Mouse (Mus musculus) embryonic facial prominence, embryonic 14.5 days (tissue): Measurements from ENCODE around the gene Glod4. TPM values are rescaled to one million over a fixed set of nuclear protein-coding genes. Genes with fewer than 3 reads are reported as not detected.

Source experiments
- ATAC-seq: fragments of 200-750 bp; cut with Nextera tagmentation; 2 replicates; pipeline ENCODE4 v1.8.0; 2017; ENCODE audit warnings: low read depth, moderate number of reproducible peaks, moderate TSS enrichment
- DNase-seq: peaks from one replicate; pipeline ENCODE4 v3.0.0-alpha.2; 2015; ENCODE audit warnings: low spot score
- H3K27ac ChIP-seq: fragments of 300-500 bp; sonication (generic); replicated peaks from 2 replicates; pipeline ENCODE4 v1.5.1; 2014; ENCODE audit warnings: low read depth, mild to moderate bottlenecking, low read length, moderate library complexity
- H3K27me3 ChIP-seq: fragments of 300-500 bp; sonication (generic); replicated peaks from 2 replicates; pipeline ENCODE4 v1.6.1; 2014; ENCODE audit warnings: low read length; ENCODE audit not compliant: control insufficient read depth, insufficient read depth
- H3K36me3 ChIP-seq: fragments of 300-500 bp; sonication (generic); 2 replicates; pipeline ENCODE4 v1.6.1; 2014; ENCODE audit warnings: low read length, mixed read lengths; ENCODE audit not compliant: control insufficient read depth, insufficient read depth
- H3K4me1 ChIP-seq: fragments of 300-500 bp; sonication (generic); 2 replicates; pipeline ENCODE4 v1.6.1; 2014; ENCODE audit warnings: antibody characterized with exemption, low read length; ENCODE audit not compliant: control insufficient read depth, insufficient read depth
- H3K4me2 ChIP-seq: fragments of 300-500 bp; sonication (generic); 2 replicates; pipeline ENCODE4 v1.6.1; 2014; ENCODE audit warnings: low read depth, mild to moderate bottlenecking, low read length, moderate library complexity, mixed read lengths
- H3K4me3 ChIP-seq: fragments of 300-500 bp; sonication (generic); 2 replicates; pipeline ENCODE4 v1.5.1; 2014; ENCODE audit warnings: low read depth, mild to moderate bottlenecking, low read length
- H3K9ac ChIP-seq: fragments of 300-500 bp; sonication (generic); 2 replicates; pipeline ENCODE4 v1.6.1; 2014; ENCODE audit warnings: low read depth, mild to moderate bottlenecking, low read length, moderate library complexity, mixed read lengths
- H3K9me3 ChIP-seq: fragments of 300-500 bp; sonication (generic); 2 replicates; pipeline ENCODE4 v1.6.1; 2016; ENCODE audit warnings: low read length; ENCODE audit not compliant: control insufficient read depth
- WGBS: fragments of 180-500 bp; shearing (Covaris S2); extraction: QIAGEN DNeasy Blood & Tissue Kit; methylation state at CpG from one replicate; pipeline ENCODE4 v1.1.7; 2014; 5-methylcytosine and 5-hydroxymethylcytosine counted together
- polyA plus RNA-seq: library from polyadenylated mRNA; unstranded; fragments of >200 nt; fragmentation: Nextera tagmentation; extraction: Ambion mirVana; gene quantifications from 2 replicates; pipeline ENCODE4 v1.2.1, GENCODE M21; 2014

The Glod4 gene
- polyA plus RNA-seq, 1 experiment from 2014 or later, result 129 TPM

DNA sequence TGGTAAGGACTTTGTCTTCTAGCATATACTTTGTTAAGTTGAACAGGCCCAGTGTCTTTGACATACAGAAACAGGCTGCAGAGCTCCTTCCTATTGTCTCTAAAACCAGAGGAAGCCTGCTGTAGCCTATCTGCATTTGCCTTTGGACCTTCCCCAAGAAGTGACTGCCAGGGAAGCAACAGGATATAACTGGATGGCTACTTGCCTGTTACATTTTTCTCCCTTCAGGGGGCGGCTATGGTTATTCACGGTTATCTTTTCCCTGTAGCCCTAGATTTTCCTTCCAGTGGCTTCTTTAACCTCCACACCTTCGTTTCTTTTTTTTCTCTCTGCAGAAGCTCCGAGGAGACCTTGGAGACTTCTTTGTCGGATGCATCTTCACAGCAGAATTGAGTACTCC, 36.7 kb downstream of the Glod4 start:
- 86% methylated on average over 5 of the region's 5 CpGs for WGBS
- H3K27me3 ChIP-seq, result no peaks in the 10 kb centered on the region
- H3K9me3 ChIP-seq, result no peaks in the 10 kb centered on the region
- no peak for DNase-seq
- peaks cover 53% of the 10 kb centered on the region for H3K36me3 ChIP-seq
- peaks cover 7% of the 10 kb centered on the region; the same call in 1 of the 2 replicates for H3K4me1 ChIP-seq
- no peak for ATAC-seq
- H3K9ac ChIP-seq, result no peak overlapping the region
- no peak overlapping the region for H3K4me3 ChIP-seq
- H3K4me2 ChIP-seq, result no peak overlapping the region
- H3K27ac ChIP-seq, result no peak overlapping the region

DNA sequence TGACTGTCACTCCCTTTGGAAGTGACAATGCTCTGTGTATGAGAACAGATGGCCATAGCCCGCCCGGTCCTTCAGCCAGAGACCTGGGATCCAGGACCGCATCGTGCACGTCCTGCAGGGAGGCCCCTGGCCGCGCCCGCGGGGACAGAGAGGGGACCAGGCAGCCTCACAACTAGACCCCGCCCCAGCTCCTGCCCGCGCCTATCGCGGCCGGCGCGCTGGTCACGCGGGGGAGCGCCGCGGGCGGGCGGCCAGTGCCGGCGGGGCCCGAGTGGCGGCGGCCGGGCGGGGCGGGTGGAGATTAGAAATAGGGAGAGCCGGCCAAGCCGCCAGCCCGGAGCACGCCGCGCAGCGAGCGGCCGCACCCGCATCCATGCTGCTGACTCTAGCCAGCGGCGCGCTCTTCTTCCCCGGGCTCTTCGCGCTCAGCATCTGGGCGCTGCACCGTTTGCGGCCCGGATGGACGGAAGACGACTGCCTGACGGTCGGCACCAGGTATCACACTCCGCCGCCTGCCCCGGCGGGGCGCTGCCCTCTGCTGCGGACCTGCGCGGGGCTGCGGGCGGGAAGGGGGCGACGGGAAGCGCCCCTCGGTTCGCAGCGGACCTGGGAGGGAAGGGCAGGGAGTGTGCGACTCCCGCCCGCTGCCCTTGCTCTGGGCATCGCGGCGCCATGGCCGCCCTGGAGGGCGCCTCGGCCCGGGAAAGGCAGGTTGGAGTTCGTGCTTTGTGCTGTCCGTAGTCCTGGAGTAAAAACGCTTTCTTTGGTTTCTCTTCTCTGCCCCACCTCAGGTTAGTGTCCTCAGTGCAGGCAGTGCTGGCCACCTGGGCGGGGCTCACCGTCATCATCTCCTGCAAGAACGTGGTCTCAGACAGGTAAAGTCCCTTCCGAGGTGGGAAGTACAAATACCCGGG, 41.5 kb downstream of the Glod4 start:
- peak overlapping the region; percentile 82 for H3K9ac ChIP-seq
- ATAC-seq, result peak; percentile 98

DNA sequence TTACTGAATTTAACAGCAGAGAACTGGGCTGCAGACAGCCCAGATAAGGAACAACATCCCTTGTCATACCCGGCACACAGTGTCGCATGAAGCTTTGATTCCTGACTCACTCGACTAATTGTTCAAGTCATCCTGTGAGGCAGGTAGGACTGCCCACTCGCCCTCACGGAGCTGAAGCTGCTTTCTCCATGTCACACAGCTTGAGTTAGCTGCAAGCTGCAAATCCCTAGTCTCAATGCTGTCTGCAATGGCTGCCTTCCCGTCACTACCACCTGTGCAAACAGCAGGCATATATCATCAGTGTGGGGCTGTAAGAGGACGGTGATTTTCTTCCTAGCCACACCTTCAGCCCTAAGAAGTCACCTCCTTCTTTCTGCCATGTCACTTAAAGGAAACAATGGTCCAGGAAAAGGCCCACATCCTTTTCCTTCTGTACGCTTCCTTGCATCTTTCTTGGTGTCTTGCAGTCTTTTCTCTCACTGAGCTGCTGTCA, 46.5 kb downstream of the Glod4 start:
- H3K4me3 ChIP-seq, result no peak overlapping the region
- 55% methylated on average over 8 of the region's 8 CpGs for WGBS
- no peak for ATAC-seq
- no peak overlapping the region for H3K4me2 ChIP-seq
- H3K4me1 ChIP-seq, result no peaks in the 10 kb centered on the region
- H3K36me3 ChIP-seq, result no peaks in the 10 kb centered on the region
- H3K27ac ChIP-seq, result no peak overlapping the region
- no peak for DNase-seq
- no peak overlapping the region for H3K9ac ChIP-seq
- H3K9me3 ChIP-seq, result no peaks in the 10 kb centered on the region
- H3K27me3 ChIP-seq, result no peaks in the 10 kb centered on the region

More for the DNA sequence above, 41.5 kb downstream of the Glod4 start:
- WGBS, result under 1% methylated on average over 24 of the region's 90 CpGs
- Histone ChIP-seq H3K4me3 (peak overlapping the region; percentile 89), H3K27ac (peak overlapping the region; percentile 48; the same call in 1 of the 2 replicates), H3K27me3 (no peaks in the 10 kb centered on the region), H3K4me2 (peak overlapping the region; percentile 95), H3K4me1 (peaks cover 7% of the 10 kb centered on the region; the same call in 1 of the 2 replicates), H3K36me3 (peaks cover 11% of the 10 kb centered on the region; the same call in 1 of the 2 replicates), H3K9me3 (no peaks in the 10 kb centered on the region)
- peak; percentile 91 for DNase-seq

DNA sequence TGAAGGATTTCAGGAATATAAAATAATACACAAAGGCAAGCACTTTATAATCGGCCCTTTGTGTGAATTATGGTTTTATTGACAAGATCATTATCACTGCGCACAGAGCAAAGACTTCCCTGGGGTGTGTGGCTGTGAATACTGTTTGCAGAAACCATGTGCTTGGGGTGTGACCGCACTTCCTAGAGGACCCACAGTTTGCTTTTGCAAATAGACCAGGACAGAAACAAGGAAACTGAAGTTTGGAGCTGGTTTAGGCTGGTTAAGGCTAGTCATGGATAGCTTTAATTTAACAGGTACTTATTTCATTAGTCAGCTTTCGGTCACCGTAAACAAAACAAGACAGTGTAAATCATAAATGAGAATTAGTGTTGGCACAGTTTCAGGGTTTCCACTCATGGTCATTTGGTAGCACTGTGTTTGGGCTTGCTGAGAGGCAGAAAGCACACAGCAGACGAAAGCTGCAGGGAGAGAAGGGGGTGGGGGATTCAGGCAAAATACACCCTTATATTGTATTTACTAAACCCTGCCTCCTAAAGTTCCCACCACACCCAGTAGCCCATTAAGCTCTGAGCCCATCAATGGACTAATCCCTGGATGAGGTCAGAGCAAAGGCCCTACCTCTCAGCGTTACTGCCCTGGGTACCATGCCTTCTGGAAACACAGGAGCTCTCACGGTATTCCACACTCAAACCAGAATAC, 47.1 kb downstream of the Glod4 start:
- no peaks in the 10 kb centered on the region for H3K9me3 ChIP-seq
- H3K9ac ChIP-seq, result no peak overlapping the region
- H3K36me3 ChIP-seq, result no peaks in the 10 kb centered on the region
- H3K4me2 ChIP-seq, result no peak overlapping the region
- ATAC-seq (no peak), DNase-seq (no peak)
- no peaks in the 10 kb centered on the region for H3K27me3 ChIP-seq
- H3K27ac ChIP-seq, result no peak overlapping the region
- 63% methylated on average over 8 of the region's 8 CpGs for WGBS
- no peak overlapping the region for H3K4me3 ChIP-seq
- no peaks in the 10 kb centered on the region for H3K4me1 ChIP-seq

DNA sequence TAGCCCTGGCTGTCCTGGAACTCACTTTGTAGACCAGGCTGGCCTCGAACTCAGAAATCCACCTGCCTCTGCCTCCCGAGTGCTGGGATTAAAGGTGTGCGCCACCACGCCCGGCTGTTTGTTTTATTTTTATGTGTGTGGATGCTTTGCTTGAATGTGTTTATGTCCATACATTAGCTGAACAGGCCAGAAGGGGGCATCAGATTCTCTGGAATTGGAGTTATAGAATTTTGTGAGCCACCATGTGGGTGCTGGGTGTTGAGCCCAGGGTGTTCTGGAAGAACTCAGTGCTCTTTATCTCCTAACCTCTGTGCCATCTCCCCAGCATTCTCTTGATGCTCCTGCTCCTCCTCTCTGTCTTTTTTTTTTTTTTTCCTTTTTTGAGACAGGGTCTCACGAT, 56.6 kb downstream of the Glod4 start:
- Histone ChIP-seq H3K4me2 (no peak overlapping the region), H3K27ac (no peak overlapping the region), H3K4me3 (no peak overlapping the region), H3K36me3 (no peaks in the 10 kb centered on the region), H3K9ac (no peak overlapping the region), H3K4me1 (no peaks in the 10 kb centered on the region), H3K27me3 (no peaks in the 10 kb centered on the region), H3K9me3 (no peaks in the 10 kb centered on the region)
- WGBS, result 84% methylated on average over 6 of the region's 6 CpGs
- DNase-seq (no peak), ATAC-seq (no peak)

DNA sequence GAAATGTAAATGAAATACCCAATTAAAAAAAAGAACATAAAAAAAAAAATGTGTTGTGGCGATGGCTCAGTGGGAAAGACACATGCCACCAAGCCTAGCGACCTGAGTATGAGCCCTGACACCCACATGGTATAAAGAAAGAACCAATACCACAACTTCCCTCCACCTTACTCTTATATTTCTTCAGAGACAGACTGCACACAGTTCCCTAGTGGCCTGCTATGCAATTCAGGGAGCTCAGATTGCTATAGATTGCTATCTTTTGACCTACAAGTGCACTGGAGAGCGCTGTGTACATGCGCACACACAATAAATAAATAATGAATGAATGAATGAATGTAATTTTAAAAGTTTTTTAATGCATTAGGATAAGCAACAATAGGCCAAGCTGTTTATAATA, 59.8 kb downstream of the Glod4 start:
- no peak overlapping the region for H3K27ac ChIP-seq
- WGBS, result 79% methylated on average over 4 of the region's 4 CpGs
- H3K36me3 ChIP-seq, result no peaks in the 10 kb centered on the region
- H3K9me3 ChIP-seq, result no peaks in the 10 kb centered on the region
- H3K4me3 ChIP-seq, result no peak overlapping the region
- H3K27me3 ChIP-seq, result no peaks in the 10 kb centered on the region
- H3K4me1 ChIP-seq, result peaks cover 5% of the 10 kb centered on the region
- DNase-seq (no peak), ATAC-seq (no peak)
- H3K9ac ChIP-seq, result no peak overlapping the region
- no peak overlapping the region for H3K4me2 ChIP-seq

DNA sequence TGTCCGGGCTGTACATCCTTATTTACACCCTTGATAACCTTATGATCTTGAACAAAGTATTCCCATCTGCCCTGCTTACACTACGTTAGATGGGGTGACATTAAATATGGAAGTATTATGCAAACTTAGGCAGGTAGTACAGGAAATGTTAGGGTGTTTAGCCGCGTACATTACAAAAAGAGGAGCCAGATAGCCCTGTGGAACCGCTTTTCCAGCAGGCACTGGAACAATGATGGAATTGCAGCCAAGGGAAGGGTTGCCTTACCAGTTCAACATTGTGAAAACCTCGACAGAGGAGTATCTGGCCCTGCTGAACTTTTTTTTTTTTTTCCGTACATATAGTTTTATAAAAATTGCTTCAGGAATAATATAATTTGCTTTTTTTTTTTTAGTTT, 63.4 kb downstream of the Glod4 start:
- Histone ChIP-seq H3K27ac (no peak overlapping the region; the same call in 1 of the 2 replicates), H3K27me3 (no peaks in the 10 kb centered on the region), H3K36me3 (0 out of 2 replicates have a peak, but pooled peaks cover 11% of the 10 kb centered on the region), H3K4me2 (peak overlapping the region; percentile 81), H3K4me3 (peak overlapping the region; percentile 87), H3K4me1 (peaks cover 10% of the 10 kb centered on the region), H3K9ac (peak overlapping the region; percentile 72), H3K9me3 (no peaks in the 10 kb centered on the region)
- WGBS, result 18% methylated on average over 7 of the region's 7 CpGs
- DNase-seq (no peak), ATAC-seq (no peak)

DNA sequence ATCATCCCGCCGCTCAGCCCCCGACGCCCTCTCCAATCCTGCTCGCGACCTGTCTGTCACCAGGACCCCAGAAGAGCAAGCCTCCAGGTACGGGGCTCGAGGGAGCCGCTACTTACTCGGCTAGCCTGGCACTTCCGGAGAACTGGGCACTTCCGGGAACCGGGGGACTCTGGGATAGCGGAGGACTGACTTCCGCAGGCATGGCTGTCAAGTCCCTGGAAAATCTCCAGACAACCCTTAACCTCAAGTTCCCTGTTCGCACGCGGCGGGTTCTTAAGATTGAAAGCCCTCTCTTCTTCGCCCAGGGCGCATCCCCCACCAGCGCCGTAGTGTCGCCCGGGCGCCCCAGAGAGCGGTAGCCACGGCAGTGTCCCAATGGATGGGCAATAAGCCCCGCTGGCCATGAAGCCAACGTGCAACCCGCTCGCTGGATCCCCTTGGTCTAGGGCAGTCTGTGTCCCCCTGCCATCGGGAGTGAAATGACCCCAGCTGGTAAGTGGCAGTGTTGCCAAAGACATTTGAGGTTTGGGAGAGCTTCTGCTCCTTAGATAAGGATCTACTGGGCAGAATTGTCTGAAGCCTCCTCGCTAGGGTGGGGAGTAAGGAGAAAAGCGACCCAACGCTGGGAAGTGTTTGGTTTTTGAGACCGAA, 63.9 kb downstream of the Glod4 start, which contains the start of the genes Vps53 and Fam57a:
Vps53 (minus strand) TSS at position 153 of the 651 bp plus-strand sequence.
Fam57a (plus strand) TSS at position 177 of the 651 bp plus-strand sequence.
- Histone ChIP-seq H3K4me3 (peak within 1 kb of the TSS; percentile 87), H3K9me3 (no peaks in the 10 kb centered on the region), H3K4me1 (peaks cover 10% of the 10 kb centered on the region), H3K4me2 (peak within 1 kb of the TSS; percentile 81), H3K27ac (peak within 1 kb of the TSS; percentile 33; the same call in 1 of the 2 replicates), H3K27me3 (no peaks in the 10 kb centered on the region), H3K36me3 (0 out of 2 replicates have a peak, but pooled peaks cover 11% of the 10 kb centered on the region), H3K9ac (peak within 1 kb of the TSS; percentile 72)
- ATAC-seq (peak; percentile 92), DNase-seq (peak; percentile 93)
- WGBS, result 1% methylated on average over 37 of the region's 37 CpGs
